Mouse (Mus musculus): ENCODE results near the gene Olfr175-ps1.

Gene Olfr175-ps1

GRCm38 (mm10) chr16:58826732-58827319 is at the start of gene Olfr175-ps1:
TSS of gene Olfr175-ps1 (minus strand) at chr16:58826782.
- no peak for DNase-seq (ENCODE audit: low spot score in 2 of 2)

- no peak for DNase-seq (ENCODE audit: low spot score in 2 of 2)
Observed at GRCm38 (mm10) chr16:58874668-58875067, 48.1 kb upstream of the Olfr175-ps1 start, which contains the start of gene Olfr177. TSS of gene Olfr177 (minus strand) at chr16:58874768.

GRCm38 (mm10) chr16:58861479-58861878 is 34.9 kb upstream of the Olfr175-ps1 start:
- no peak for DNase-seq (ENCODE audit: low spot score in 2 of 2)

DNA sequence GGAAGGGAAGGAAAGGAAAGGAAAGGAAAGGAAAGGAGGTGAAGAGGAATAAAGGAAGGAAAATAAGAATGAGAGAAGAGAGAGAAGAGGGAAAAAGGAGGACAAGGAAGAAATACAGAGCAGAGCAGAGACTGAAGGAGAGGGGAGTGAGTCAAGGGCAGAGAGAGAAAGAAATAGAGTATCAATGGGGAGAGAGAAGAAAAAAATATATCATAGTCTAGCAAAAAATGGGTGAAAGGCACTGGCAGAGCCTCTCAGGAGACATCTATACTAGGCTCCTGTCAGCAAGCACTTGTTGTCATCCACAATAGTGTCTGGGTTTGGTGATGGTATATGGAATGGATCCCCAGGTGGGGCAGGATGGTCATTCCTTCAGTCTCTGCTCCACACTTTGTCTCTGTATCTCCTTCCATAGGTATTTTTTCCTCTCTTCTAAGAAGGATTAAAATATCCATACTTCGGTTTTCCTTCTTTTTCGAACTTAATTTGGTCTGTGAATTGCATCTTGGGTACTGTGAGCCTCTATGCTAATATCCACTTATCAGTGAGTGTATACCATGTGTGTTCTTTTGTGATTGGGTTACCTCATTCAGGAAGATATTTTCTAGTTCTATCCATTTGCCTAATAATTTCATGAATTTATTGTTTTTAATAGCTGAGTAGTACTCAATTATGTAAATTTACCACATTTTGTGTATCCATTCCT is 33.6 kb upstream of the Olfr175-ps1 start:
- no peak for DNase-seq (ENCODE audit: low spot score in 2 of 2)

GRCm38 (mm10) chr16:58800168-58800567 is 26.4 kb downstream of the Olfr175-ps1 start, which contains the start of gene Olfr173:
TSS of gene Olfr173 (minus strand) at chr16:58800268.
- DNase-seq (ENCODE audit: low spot score in 2 of 2): no peak

Measured in heart, adult 9 months (tissue).